Mouse (Mus musculus): Measurements from ENCODE around the gene Cacna2d3.

Gene Cacna2d3

DNA sequence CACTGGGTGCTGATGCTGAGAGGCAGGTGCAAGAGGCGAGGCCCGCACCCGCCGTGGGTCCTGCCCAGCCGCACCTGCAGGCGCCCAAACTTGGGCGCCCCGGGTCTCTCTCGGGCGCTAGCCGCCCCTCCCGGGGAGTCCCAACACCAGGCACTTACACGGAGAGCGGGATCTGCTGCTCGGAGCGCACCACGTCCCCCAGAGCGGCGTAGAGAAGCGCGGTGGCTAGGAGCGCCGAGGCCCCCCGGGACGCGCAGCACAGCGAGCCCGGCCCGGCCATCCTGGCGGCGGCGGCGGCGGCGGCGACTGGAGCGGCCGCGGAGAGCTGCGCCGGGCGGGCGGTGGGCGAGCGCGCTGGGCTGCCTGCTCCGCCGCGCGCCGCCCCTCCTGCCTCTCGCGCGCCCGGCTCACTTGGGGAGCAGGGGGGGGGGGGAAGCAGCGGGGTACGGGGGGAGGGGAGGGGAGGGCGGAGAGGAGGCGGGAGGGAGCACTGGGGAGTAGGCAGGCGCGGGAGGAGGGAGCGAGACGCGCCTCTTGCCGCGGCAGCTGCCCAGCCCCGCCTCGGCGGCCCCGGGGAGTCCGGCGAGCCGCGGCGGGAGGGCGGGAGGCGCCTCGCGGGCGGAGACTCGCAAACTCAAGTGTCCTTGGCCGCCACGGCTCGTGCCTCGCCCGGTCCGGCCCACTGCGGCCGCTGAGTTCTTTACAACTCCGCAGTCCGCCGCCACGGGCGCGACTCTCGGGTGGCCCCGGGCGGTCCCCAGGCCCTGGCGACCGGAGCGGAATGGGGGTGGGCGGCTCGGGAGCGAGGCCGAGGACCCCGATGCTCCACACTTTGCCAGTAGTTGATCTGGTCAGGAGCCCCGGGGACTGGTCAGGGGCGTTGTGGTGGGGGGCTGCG is at the start of gene Cacna2d3:
Cacna2d3 (minus strand) TSS at position 377 of the 898 bp plus-strand sequence.
- DNase-seq (ENCODE audit: low read depth, low spot score), result no peak

DNA sequence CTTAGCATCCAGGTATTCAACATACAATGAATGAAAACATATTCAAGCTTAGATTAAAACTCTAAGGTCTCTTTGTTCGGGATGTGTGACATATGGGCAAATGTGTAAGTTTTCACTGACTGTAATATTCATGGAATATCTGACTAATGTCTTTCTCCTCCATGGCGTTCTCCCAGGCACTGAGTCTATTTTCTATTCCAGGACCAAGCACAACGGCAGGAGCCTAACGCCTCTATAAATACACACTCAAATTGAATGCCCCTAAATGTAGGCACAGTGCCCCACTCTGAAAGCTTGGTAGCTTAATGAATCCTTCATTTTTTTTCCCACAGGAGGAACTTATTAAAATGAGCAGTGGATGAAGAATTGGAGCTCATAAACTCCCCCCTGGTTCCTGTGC is 47.8 kb upstream of the Cacna2d3 start:
- DNase-seq (ENCODE audit: low read depth, low spot score), result no peak

- DNase-seq (ENCODE audit: low read depth, low spot score), result no peak
Observed at GRCm38 (mm10) chr14:29752876-29753275, 31.2 kb upstream of the Cacna2d3 start.

GRCm38 (mm10) chr14:29738751-29739150 is 17.1 kb upstream of the Cacna2d3 start:
- no peak for DNase-seq (ENCODE audit: low read depth, low spot score)

DNA sequence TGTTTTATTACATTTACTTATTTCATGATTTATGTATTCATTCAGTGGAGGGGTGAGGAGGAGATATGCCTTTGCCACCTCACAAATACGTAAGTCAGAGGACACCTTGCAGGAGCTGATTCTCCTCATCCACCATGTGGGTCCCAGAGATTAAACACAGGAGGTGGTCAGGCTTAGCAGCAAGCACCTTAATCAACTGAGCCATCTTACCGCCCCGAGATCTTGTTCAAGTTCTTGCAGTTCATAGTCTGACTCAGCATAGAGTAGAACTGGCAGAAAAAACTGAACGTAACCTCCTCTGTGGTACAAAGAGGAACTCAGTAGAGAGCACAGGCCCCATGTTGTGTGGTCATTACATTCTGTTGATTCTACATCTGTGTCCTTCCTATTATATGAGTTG is 8.6 kb upstream of the Cacna2d3 start:
- DNase-seq (ENCODE audit: low read depth, low spot score), result no peak

DNA sequence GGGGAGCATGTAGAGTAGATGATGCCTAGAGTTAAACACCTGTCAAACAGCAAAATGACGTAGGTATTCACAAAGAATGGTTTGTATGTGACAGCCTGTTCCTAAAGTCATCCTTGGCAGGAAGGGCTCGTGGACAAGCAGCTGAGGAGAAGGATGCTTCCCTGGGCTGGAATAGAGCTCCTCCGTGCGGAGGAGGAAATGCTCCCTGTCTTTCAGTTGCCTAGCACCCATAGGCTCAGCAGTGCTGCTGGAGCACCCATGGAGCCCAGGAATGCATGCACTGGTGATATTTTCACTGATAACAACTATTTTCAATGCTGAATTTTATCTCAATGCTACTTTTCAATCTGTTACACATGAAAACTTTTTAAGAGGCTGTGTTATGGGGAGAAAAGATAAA is 7.3 kb upstream of the Cacna2d3 start:
- DNase-seq (ENCODE audit: low read depth, low spot score), result no peak

GRCm38 (mm10) chr14:29727596-29727995 is 5.9 kb upstream of the Cacna2d3 start:
- DNase-seq (ENCODE audit: low read depth, low spot score), result no peak

- DNase-seq (ENCODE audit: low read depth, low spot score), result no peak
Observed at GRCm38 (mm10) chr14:29723267-29723666, 1.6 kb upstream of the Cacna2d3 start.

GRCm38 (mm10) chr14:29722386-29723221 is 940 bp upstream of the Cacna2d3 start:
- no peak for DNase-seq (ENCODE audit: low read depth, low spot score)

DNA sequence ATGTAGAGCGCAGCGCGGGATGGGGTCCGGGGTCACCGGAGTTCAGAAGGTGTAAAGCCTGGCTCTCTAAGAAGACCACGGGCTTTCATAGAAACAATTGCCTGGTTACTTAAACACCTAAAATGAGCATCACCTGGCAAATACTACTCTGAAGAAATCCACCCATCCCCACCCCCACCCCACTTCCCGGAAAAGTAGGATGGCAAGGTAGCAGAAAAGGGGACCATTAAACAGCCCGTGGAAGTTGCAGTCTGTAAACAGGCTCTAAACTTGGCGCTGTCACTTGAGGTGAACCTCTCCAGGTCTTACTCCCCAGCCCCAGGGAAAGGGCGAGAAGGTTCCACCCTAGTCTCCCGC is 555 bp downstream of the Cacna2d3 start:
- no peak for DNase-seq (ENCODE audit: low read depth, low spot score)

DNA sequence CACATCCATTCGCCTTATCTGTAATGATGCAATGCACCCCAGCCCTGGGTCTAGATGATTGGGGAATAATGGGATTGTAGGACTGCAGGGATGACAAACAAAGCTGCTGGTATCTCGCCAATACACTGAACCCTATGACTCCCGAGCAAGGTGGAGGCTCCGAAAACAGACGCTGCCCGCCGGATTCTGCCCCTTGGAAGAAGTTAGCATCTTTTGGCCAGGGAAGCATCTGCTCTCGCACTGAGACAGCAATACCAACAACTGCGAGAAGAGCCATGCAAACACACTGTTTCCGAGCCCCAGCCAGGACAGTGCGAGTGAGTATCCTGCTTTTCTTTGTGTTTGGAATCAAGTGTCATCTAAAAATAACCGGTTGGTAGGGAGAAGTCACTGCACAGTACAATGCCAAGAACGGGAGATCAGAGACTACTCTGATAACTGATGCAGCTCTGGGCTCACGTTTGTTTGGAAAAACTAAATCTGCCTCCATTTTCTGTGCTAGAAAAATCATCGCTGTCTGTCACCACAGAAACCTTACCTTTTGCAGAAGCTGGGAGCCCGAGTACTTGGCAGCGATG is 1.2 kb downstream of the Cacna2d3 start:
- no peak for DNase-seq (ENCODE audit: low read depth, low spot score)

- no peak for DNase-seq (ENCODE audit: low read depth, low spot score)
Observed at GRCm38 (mm10) chr14:29712621-29713020, 9.0 kb downstream of the Cacna2d3 start.

- DNase-seq (ENCODE audit: low read depth, low spot score), result no peak
Observed at GRCm38 (mm10) chr14:29707561-29708335, 13.9 kb downstream of the Cacna2d3 start.

- DNase-seq (ENCODE audit: low read depth, low spot score), result no peak
Observed at GRCm38 (mm10) chr14:29702762-29703161, 18.9 kb downstream of the Cacna2d3 start.

DNA sequence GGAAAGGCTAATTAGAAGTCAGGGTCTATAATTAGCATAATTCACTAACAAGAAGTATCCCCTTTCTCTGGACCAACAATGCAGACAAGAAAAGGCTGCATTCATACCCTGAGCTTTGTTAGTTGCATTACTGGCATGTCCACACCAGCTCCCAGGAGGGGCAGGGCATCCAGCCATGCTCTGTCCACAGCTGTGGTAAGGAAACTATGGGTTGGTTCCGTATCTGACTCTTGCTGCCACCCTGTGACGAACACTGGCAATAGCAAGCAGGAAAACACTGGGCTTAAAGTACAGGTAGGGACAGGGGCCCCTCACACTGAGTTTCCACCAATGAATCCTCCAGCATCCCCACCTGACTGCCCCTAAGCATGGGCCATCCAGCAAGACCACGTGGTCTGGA is 25.5 kb downstream of the Cacna2d3 start:
- no peak for DNase-seq (ENCODE audit: low read depth, low spot score)

DNA sequence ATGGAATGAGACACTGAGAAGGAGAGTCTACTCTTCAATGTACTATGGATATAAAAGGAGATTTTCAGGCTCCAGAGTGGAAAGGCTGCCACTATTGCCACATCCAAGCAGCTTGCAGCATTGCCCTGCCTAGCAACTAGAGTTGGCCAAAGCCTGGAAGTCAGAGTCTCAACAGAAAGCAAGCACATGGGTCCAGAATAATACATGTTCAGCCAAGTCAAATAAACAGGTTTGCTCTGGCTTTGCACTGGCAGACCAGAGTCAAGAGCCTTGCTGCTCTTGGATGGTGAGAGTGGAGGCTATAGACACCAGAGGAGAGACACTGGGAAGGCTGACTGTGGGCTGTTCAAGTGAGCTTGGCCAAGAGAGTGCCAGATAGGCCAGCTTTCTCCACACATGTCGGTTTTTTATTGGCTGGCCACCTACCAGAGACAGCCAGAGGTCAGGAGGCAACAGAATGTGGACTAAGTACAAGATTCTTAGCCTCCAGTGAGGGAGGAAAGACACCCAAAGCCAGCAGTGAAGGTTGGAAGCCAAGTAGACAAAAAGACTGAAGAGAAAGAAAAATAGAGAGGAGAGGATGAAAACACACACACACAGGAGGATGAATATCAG is 49.1 kb downstream of the Cacna2d3 start:
- no peak for DNase-seq (ENCODE audit: low read depth, low spot score)

DNA sequence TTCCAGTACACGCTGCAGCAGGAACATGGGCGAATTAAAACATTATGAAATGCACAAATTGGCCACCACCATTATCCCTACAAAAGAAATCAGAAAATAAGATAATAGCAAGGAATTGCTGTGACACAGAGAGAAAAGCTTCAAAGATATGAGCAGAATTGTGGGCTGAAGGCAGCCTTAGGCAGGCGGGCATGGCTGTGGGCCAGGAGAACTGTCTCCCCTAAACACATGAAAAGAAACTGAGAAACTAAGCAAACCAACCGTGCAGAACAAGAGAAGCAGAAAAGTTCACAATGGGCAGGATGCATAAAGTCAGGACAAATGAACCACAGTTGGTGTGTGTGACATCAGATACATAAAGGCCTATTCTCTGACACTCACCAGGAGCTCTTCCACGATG is 51.8 kb downstream of the Cacna2d3 start:
- DNase-seq (ENCODE audit: low read depth, low spot score), result no peak

GRCm38 (mm10) chr14:29657006-29657405 is 64.7 kb downstream of the Cacna2d3 start:
- DNase-seq (ENCODE audit: low read depth, low spot score), result no peak

DNA sequence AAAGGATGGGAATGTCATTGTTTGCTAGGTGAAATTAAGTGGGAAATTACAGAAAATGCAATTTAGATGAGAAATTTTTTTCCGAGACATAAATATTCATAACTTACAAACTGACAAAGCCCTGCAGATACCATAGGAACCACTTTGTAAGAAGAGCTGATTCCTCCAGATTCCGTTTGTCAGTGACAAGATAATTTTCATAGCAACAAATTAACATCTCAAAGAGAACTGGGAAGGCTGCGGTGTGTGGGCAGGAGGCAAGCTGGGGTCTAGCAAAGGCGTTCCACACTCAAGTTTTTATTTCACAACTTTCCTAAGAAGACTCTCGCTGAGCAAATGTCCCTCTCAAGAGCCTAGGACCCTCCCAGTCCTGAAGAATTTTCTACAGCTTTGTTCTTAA is 71.1 kb downstream of the Cacna2d3 start:
- DNase-seq (ENCODE audit: low read depth, low spot score), result no peak

DNA sequence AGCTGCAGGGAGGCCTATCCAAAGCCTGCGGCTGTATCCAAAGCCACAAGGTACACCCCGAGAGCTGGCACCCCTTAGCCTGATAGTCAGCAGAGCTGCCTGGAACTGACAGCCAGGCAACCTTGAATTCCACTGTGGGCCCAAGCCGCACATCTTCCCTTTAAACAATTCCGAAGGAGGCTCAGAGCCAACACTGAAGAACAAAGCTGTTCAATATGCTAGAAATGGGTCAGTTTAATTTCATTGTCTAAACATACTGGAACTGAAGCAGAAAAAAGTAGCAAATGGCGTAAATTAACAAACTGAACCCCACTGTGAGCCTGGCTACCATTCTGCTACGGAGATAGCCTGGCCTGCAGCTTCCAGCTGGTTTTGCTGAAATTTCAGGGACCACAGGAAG is 72.9 kb downstream of the Cacna2d3 start:
- no peak for DNase-seq (ENCODE audit: low read depth, low spot score)

DNA sequence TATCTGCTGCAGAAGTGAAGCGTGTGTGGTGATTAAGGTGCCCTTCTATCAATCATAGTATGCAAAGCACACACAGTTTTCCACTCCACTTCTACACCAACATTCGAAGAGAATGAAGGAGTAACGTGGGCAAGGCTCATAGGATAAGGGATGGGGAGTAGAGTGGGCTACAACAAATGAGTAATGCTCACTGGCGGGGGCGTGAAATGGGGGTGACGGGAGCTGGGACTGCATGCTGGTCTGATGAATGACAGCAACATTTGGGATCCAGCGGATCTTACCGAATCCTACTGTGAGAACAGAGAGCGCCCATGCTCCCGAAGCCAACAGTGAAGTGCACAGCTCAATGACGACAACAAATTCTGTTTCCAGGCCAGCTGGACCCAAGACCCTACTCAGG is 76.2 kb downstream of the Cacna2d3 start:
- DNase-seq (ENCODE audit: low read depth, low spot score), result no peak

All from CD4-positive helper T cell, adult 2 months (primary cell).